Mouse (Mus musculus): ENCODE measurements around the gene Rps3a1. TPM values are rescaled to one million over a fixed set of nuclear protein-coding genes. Genes with fewer than 3 reads are reported as not detected.

Gene Rps3a1
- polyA plus RNA-seq (2014; fragmentation: Nextera tagmentation; extraction: Ambion mirVana), result 802 and 926 TPM in 2 replicates

GRCm38 (mm10) chr3:86142263-86142933 lies at the start of gene Rps3a1:
Gene Rps3a1 (minus strand): TSS chr3:86142702.
- DNase-seq (ENCODE audit: low spot score), result peak; percentile 99
- ATAC-seq, result peak; percentile 98
- Histone ChIP-seq H3K4me3 (ENCODE audit: low read depth, low read length) (peak within 1 kb of the TSS; percentile 90), H3K9ac (ENCODE audit: low read length) (peak within 1 kb of the TSS; percentile 100), H3K4me2 (ENCODE audit: low read length) (peak within 1 kb of the TSS; percentile 70), H3K36me3 (ENCODE audit: control insufficient read depth, insufficient read depth, low read length) (peaks cover 38% of the 10 kb centered on the region), H3K9me3 (replicated peaks; ENCODE audit: control insufficient read depth, low read length) (no peaks in the 10 kb centered on the region), H3K27ac (ENCODE audit: low read depth, low read length) (peak within 1 kb of the TSS; percentile 79), H3K27me3 (replicated peaks; ENCODE audit: control insufficient read depth, insufficient read depth, low read length) (no peaks in the 10 kb centered on the region), H3K4me1 (ENCODE audit: control insufficient read depth, insufficient read depth, low read length) (peaks cover 8% of the 10 kb centered on the region)
- under 1% methylated on average over 75 of the region's 77 CpGs for WGBS

- Histone ChIP-seq H3K9me3 (replicated peaks; ENCODE audit: control insufficient read depth, low read length) (no peaks in the 10 kb centered on the region), H3K4me2 (ENCODE audit: low read length) (no peak overlapping the region), H3K27me3 (replicated peaks; ENCODE audit: control insufficient read depth, insufficient read depth, low read length) (no peaks in the 10 kb centered on the region), H3K4me1 (ENCODE audit: control insufficient read depth, insufficient read depth, low read length) (no peaks in the 10 kb centered on the region), H3K4me3 (ENCODE audit: low read depth, low read length) (no peak overlapping the region), H3K27ac (ENCODE audit: low read depth, low read length) (no peak overlapping the region), H3K9ac (ENCODE audit: low read length) (no peak overlapping the region), H3K36me3 (ENCODE audit: control insufficient read depth, insufficient read depth, low read length) (no peaks in the 10 kb centered on the region)
- 72% methylated on average over 5 of the region's 5 CpGs for WGBS
- DNase-seq (ENCODE audit: low spot score), result no peak
- ATAC-seq, result no peak
Measured at GRCm38 (mm10) chr3:86187736-86188389, 45.4 kb upstream of the Rps3a1 start.

DNA sequence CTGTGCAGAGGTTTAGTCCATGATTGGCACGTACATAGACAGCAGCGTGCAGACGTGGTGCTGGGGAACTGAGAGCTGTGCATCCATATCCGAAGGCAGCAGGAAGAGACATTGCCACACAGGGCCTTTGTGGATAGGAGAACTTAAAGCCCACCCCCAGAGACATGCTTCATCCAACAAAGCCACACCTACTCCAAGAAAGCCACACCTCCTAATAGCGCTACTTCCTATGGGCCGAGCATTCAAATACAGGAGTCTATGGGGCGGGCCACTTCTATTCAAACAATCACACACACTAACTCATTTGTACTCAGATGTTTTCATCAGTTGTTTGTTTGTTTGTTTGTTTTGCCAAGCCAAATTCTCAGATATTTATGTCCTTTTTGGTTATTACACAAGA lies 42.0 kb upstream of the Rps3a1 start:
- Histone ChIP-seq H3K4me3 (ENCODE audit: low read depth, low read length) (no peak overlapping the region), H3K27ac (ENCODE audit: low read depth, low read length) (no peak overlapping the region), H3K9me3 (replicated peaks; ENCODE audit: control insufficient read depth, low read length) (no peaks in the 10 kb centered on the region), H3K9ac (ENCODE audit: low read length) (no peak overlapping the region), H3K4me2 (ENCODE audit: low read length) (no peak overlapping the region), H3K36me3 (ENCODE audit: control insufficient read depth, insufficient read depth, low read length) (no peaks in the 10 kb centered on the region), H3K27me3 (replicated peaks; ENCODE audit: control insufficient read depth, insufficient read depth, low read length) (no peaks in the 10 kb centered on the region), H3K4me1 (ENCODE audit: control insufficient read depth, insufficient read depth, low read length) (no peaks in the 10 kb centered on the region)
- no peak for DNase-seq (ENCODE audit: low spot score)
- ATAC-seq, result no peak
- WGBS, result 90% methylated on average over 7 of the region's 7 CpGs

DNA sequence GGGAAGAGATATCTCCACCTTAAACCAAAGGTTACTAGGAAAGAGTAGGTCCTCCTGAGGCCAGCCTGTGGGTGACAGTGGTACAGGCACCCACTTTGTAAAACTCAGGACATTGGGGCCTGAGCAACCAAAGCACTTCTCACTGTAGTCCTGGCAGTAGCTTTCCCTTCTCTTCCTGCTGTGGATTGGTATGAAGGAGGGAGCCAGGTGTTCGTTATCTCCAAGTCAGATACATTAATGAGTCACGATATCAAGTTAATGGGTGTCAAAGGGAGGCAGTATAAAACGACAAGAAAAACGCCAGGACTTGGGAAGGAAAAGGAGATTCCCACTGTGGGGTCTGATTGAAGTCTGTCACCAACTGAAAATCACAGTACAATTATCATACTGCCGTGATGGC lies 38.6 kb upstream of the Rps3a1 start:
- ATAC-seq (no peak), DNase-seq (ENCODE audit: low spot score) (no peak)
- Histone ChIP-seq H3K9me3 (replicated peaks; ENCODE audit: control insufficient read depth, low read length) (no peaks in the 10 kb centered on the region), H3K27ac (ENCODE audit: low read depth, low read length) (no peak overlapping the region), H3K9ac (ENCODE audit: low read length) (no peak overlapping the region), H3K36me3 (ENCODE audit: control insufficient read depth, insufficient read depth, low read length) (no peaks in the 10 kb centered on the region), H3K27me3 (replicated peaks; ENCODE audit: control insufficient read depth, insufficient read depth, low read length) (no peaks in the 10 kb centered on the region), H3K4me2 (ENCODE audit: low read length) (no peak overlapping the region), H3K4me1 (ENCODE audit: control insufficient read depth, insufficient read depth, low read length) (no peaks in the 10 kb centered on the region), H3K4me3 (ENCODE audit: low read depth, low read length) (no peak overlapping the region)
- 55% methylated on average over 5 of the region's 5 CpGs for WGBS

DNA sequence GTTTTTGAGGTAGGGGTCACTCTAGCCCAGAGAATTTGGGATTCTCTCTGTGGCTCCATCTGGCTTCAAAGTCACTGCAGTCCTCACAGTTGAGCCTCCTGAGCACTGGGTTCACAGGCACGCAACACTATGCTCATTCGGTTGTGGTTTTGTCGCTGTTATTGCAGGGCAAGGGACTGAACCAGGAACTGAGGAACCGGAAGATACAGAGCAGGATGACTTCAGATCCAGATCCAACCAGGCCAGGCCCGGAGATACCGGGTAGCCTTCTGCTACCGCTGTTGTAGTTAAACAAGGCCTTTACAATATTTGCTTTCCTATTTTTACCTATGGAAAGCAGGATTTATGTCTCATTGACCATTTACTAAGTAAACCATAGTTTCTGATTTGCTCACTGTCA lies 37.2 kb upstream of the Rps3a1 start:
- ATAC-seq (no peak), DNase-seq (ENCODE audit: low spot score) (no peak)
- Histone ChIP-seq H3K27me3 (replicated peaks; ENCODE audit: control insufficient read depth, insufficient read depth, low read length) (no peaks in the 10 kb centered on the region), H3K9ac (ENCODE audit: low read length) (no peak overlapping the region), H3K36me3 (ENCODE audit: control insufficient read depth, insufficient read depth, low read length) (no peaks in the 10 kb centered on the region), H3K4me2 (ENCODE audit: low read length) (no peak overlapping the region), H3K4me3 (ENCODE audit: low read depth, low read length) (no peak overlapping the region), H3K4me1 (ENCODE audit: control insufficient read depth, insufficient read depth, low read length) (no peaks in the 10 kb centered on the region), H3K27ac (ENCODE audit: low read depth, low read length) (no peak overlapping the region), H3K9me3 (replicated peaks; ENCODE audit: control insufficient read depth, low read length) (no peaks in the 10 kb centered on the region)
- 86% methylated on average over 7 of the region's 7 CpGs for WGBS

GRCm38 (mm10) chr3:86168841-86169425 lies 26.4 kb upstream of the Rps3a1 start:
- no peak overlapping the region for H3K4me3 ChIP-seq (ENCODE audit: low read depth, low read length)
- no peak overlapping the region for H3K27ac ChIP-seq (ENCODE audit: low read depth, low read length)
- no peak overlapping the region for H3K9ac ChIP-seq (ENCODE audit: low read length)
- no peak overlapping the region for H3K4me2 ChIP-seq (ENCODE audit: low read length)
- WGBS, result 82% methylated on average over 8 of the region's 8 CpGs
- DNase-seq (ENCODE audit: low spot score) (no peak), ATAC-seq (no peak)
- no peaks in the 10 kb centered on the region for H3K27me3 ChIP-seq (replicated peaks; ENCODE audit: control insufficient read depth, insufficient read depth, low read length)
- H3K4me1 ChIP-seq (ENCODE audit: control insufficient read depth, insufficient read depth, low read length), result no peaks in the 10 kb centered on the region
- no peaks in the 10 kb centered on the region for H3K36me3 ChIP-seq (ENCODE audit: control insufficient read depth, insufficient read depth, low read length)
- no peaks in the 10 kb centered on the region for H3K9me3 ChIP-seq (replicated peaks; ENCODE audit: control insufficient read depth, low read length)

DNA sequence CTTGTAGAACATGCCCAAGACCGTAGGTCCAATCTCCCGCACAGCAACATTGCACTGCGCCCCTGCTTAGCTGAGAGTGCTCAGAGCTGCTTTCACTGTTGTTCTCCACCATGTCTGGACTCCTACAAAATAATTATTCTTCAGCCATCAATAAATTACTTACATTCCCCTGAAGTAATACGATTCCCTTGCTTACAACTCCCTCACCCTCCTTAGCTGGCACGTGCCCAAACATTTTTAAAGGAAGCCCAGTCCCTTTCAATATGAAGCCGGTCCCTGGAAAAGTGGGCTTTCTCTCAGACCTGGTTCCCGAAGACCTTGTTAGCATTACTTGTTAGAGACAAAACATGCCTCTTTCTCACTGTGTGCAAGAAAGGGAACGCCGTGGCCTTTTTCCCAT lies 7.0 kb upstream of the Rps3a1 start:
- no peak overlapping the region for H3K27ac ChIP-seq (ENCODE audit: low read depth, low read length)
- no peaks in the 10 kb centered on the region for H3K4me1 ChIP-seq (ENCODE audit: control insufficient read depth, insufficient read depth, low read length)
- DNase-seq (ENCODE audit: low spot score), result no peak
- H3K9ac ChIP-seq (ENCODE audit: low read length), result no peak overlapping the region
- no peaks in the 10 kb centered on the region for H3K36me3 ChIP-seq (ENCODE audit: control insufficient read depth, insufficient read depth, low read length)
- H3K9me3 ChIP-seq (replicated peaks; ENCODE audit: control insufficient read depth, low read length), result no peaks in the 10 kb centered on the region
- 47% methylated on average over 9 of the region's 9 CpGs for WGBS
- ATAC-seq, result no peak
- H3K27me3 ChIP-seq (replicated peaks; ENCODE audit: control insufficient read depth, insufficient read depth, low read length), result no peaks in the 10 kb centered on the region
- H3K4me2 ChIP-seq (ENCODE audit: low read length), result no peak overlapping the region
- H3K4me3 ChIP-seq (ENCODE audit: low read depth, low read length), result no peak overlapping the region

DNA sequence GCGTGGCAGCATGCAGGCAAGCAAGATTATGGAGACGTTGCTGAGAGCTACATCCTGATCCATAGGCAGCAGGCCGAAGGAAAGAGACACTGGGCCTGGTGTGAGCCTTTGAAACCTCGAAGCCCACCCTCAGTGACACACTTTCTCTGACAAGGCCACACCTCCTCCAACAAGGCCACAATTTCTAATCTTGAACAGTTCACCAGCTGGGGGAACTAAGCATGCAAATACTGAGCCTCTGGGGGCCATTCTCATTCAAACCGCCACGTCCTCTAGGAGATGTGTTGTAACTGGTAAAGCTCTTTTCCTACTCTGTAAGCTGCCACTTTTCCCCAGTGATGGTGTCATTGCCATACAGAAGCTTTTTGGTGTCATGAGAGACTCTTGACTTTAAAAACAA lies 6.6 kb upstream of the Rps3a1 start:
- no peak overlapping the region for H3K9ac ChIP-seq (ENCODE audit: low read length)
- no peaks in the 10 kb centered on the region for H3K9me3 ChIP-seq (replicated peaks; ENCODE audit: control insufficient read depth, low read length)
- no peaks in the 10 kb centered on the region for H3K4me1 ChIP-seq (ENCODE audit: control insufficient read depth, insufficient read depth, low read length)
- H3K4me3 ChIP-seq (ENCODE audit: low read depth, low read length), result no peak overlapping the region
- no peaks in the 10 kb centered on the region for H3K36me3 ChIP-seq (ENCODE audit: control insufficient read depth, insufficient read depth, low read length)
- 75% methylated on average over 6 of the region's 6 CpGs for WGBS
- no peak overlapping the region for H3K27ac ChIP-seq (ENCODE audit: low read depth, low read length)
- ATAC-seq (no peak), DNase-seq (ENCODE audit: low spot score) (no peak)
- no peaks in the 10 kb centered on the region for H3K27me3 ChIP-seq (replicated peaks; ENCODE audit: control insufficient read depth, insufficient read depth, low read length)
- no peak overlapping the region for H3K4me2 ChIP-seq (ENCODE audit: low read length)

DNA sequence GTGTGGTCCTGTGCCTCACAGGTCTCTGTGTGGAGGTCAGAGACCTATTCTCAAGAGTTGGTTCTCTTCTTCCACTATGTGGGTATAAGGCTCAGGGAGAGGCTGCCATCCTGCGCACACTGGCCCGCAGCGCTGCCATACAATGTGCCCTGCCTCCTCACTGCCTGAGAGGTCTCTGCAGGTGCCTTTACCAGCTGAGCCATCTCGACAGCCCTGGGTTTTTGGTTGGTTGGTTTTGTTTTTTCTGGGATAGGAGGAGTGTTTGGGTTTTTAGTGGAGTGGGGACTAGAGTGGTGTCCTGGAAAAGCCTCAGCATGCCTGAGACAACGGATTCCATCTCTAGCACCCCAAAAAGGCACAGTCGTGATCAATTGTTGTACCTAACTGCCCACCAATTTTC lies 841 bp upstream of the Rps3a1 start:
- H3K27ac ChIP-seq (ENCODE audit: low read depth, low read length), result no peak overlapping the region
- ATAC-seq (no peak), DNase-seq (ENCODE audit: low spot score) (no peak)
- H3K9me3 ChIP-seq (replicated peaks; ENCODE audit: control insufficient read depth, low read length), result no peaks in the 10 kb centered on the region
- H3K4me3 ChIP-seq (ENCODE audit: low read depth, low read length), result no peak overlapping the region
- peaks cover 8% of the 10 kb centered on the region for H3K4me1 ChIP-seq (ENCODE audit: control insufficient read depth, insufficient read depth, low read length)
- no peaks in the 10 kb centered on the region for H3K27me3 ChIP-seq (replicated peaks; ENCODE audit: control insufficient read depth, insufficient read depth, low read length)
- no peak overlapping the region for H3K9ac ChIP-seq (ENCODE audit: low read length)
- H3K36me3 ChIP-seq (ENCODE audit: control insufficient read depth, insufficient read depth, low read length), result peaks cover 29% of the 10 kb centered on the region
- no peak overlapping the region for H3K4me2 ChIP-seq (ENCODE audit: low read length)
- 87% methylated on average over 6 of the region's 6 CpGs for WGBS

All from forebrain, embryonic 14.5 days (tissue).